Mouse (Mus musculus): ENCODE measurements around the gene Olfr740.

DNA sequence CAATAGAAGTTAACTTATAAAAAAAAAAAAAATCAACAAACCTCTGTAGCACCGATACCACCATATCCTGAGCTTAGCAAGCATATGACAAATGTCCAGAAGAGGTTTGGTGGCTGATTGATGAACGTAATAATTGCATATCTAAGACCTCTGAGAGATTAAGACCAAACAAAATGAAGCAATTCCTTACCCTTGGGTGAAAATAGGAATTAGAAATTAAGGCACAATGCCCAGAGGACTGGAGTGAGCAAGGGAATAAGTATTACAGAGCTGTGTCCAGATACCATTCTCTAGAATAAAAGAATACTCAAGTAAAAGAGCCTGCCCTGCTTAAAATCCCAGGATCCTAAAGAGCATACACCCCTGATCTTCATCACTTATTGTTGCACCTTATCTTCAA, 27.0 kb upstream of the Olfr740 start, which contains the start of gene Olfr739:
- no peak for TF ChIP-seq CTCF (IDR thresholded peaks at IDR 0.05; ENCODE audit: extremely low read depth, insufficient read depth, insufficient read length, insufficient replicate concordance)
- TF ChIP-seq POLR2A (IDR thresholded peaks at IDR 0.05; ENCODE audit: low read depth, low read length): no peak
